Mouse (Mus musculus) spleen, adult 2 months (tissue): Measurements from ENCODE around the gene Chmp6.

ENCODE experiments used
- CTCF ChIP-seq: fragments of 200-500 bp; IDR thresholded peaks from 2 replicates; pipeline ENCODE4 v1.5.1; 2011; ENCODE audit warnings: mild to moderate bottlenecking, inconsistent platforms; ENCODE audit not compliant: insufficient read depth, insufficient read length, insufficient replicate concordance; ENCODE audit errors: extremely low read depth
- POLR2A ChIP-seq: fragments of 200-500 bp; IDR thresholded peaks from 2 replicates; pipeline ENCODE4 v1.6.1; 2011; ENCODE audit warnings: low read depth, low read length, inconsistent platforms

GRCm38 (mm10) chr11:119868138-119868537, 45.1 kb upstream of the Chmp6 start:
- TF ChIP-seq CTCF (no peak), POLR2A (no peak)
